Mouse (Mus musculus): ENCODE measurements around the gene Bsg.

DNA sequence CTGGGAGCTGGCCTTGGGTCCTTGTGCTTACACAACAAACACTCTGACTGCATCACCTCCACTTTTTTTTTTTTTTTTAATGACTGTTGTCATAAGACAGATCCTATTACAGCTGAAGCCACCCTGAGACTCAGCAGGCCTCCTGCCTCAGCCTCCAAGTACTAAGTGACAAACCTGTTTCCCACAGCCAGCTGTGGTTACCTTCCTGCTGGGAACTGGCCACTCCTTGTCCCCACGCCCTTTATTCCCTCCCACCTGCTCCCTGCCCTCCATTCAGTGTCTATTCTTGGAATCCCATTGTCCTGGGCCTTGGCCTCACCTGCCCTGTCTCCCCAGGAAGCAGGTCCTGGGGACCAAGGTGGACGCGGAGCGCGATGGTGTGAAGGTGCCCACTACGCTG, 16.8 kb upstream of the Bsg start:
- no peak for TF ChIP-seq ZKSCAN1 (IDR thresholded peaks at IDR 0.05; ENCODE audit: low read depth, low read length)
- no peak for TF ChIP-seq CTCF (IDR thresholded peaks at IDR 0.05 in 2 of 3, conservative IDR thresholded peaks at IDR 0.05 in 1 of 3; ENCODE audit: control insufficient read depth in 1 of 3, insufficient read depth in 1 of 3, low read depth in 2 of 3, low read length in 3 of 3, poor library complexity in 1 of 3, severe bottlenecking in 1 of 3)
- no peak for TF ChIP-seq MAZ (IDR thresholded peaks at IDR 0.05; ENCODE audit: low read depth, low read length)
- TF ChIP-seq POLR2A (IDR thresholded peaks at IDR 0.05; ENCODE audit: control insufficient read depth in 1 of 2, insufficient read depth in 1 of 2, low read depth in 1 of 2, low read length in 2 of 2, poor library complexity in 1 of 2), result no peak
